Mouse (Mus musculus): Measurements from ENCODE around the gene Rxra.

- TF ChIP-seq CTCF (IDR thresholded peaks at IDR 0.05; ENCODE audit: insufficient read depth, low read depth, low read length) (no peak), POLR2A (IDR thresholded peaks at IDR 0.05; ENCODE audit: insufficient read depth, low read depth, low read length) (no peak)
Measured at GRCm38 (mm10) chr2:27678331-27678730, 2.1 kb downstream of the Rxra start.
